Mouse (Mus musculus) hindbrain, embryonic 16.5 days (tissue): Measurements from ENCODE around the gene Cbfa2t2. TPM values are rescaled to one million over a fixed set of nuclear protein-coding genes. Genes with fewer than 3 reads are reported as not detected.
A peak's percentile ranks its signal among the peaks of the same experiment; 100 is the strongest.

Source experiments
- ATAC-seq: fragments of 200-750 bp; cut with Nextera tagmentation; 2 replicates; pipeline ENCODE4 v1.8.0; 2017; ENCODE audit warnings: moderate TSS enrichment, moderate library complexity
- H3K27ac ChIP-seq: fragments of 300-500 bp; sonication (generic); 2 replicates; pipeline ENCODE4 v1.5.1; 2014; ENCODE audit warnings: low read depth, mild to moderate bottlenecking, control low read depth, low read length, moderate library complexity
- H3K27me3 ChIP-seq: fragments of 300-500 bp; sonication (generic); replicated peaks from 2 replicates; pipeline ENCODE4 v1.6.1; 2014; ENCODE audit warnings: low read length; ENCODE audit not compliant: control insufficient read depth, insufficient read depth
- H3K36me3 ChIP-seq: fragments of 300-500 bp; sonication (generic); 2 replicates; pipeline ENCODE4 v1.6.1; 2014; ENCODE audit warnings: mild to moderate bottlenecking, low read length, moderate library complexity, mixed read lengths; ENCODE audit not compliant: control insufficient read depth, insufficient read depth
- H3K4me1 ChIP-seq: fragments of 300-500 bp; sonication (generic); 2 replicates; pipeline ENCODE4 v1.6.1; 2014; ENCODE audit warnings: low read depth, low read length; ENCODE audit not compliant: control insufficient read depth, insufficient read depth
- H3K4me2 ChIP-seq: fragments of 300-500 bp; sonication (generic); 2 replicates; pipeline ENCODE4 v1.6.1; 2014; ENCODE audit warnings: mild to moderate bottlenecking, low read length, control low read depth, moderate library complexity
- H3K4me3 ChIP-seq: fragments of 300-500 bp; sonication (generic); 2 replicates; pipeline ENCODE4 v1.5.1; 2014; ENCODE audit warnings: mild to moderate bottlenecking, low read length, control low read depth, moderate library complexity
- H3K9ac ChIP-seq: fragments of 300-500 bp; sonication (generic); 2 replicates; pipeline ENCODE4 v1.6.1; 2014; ENCODE audit warnings: low read depth, mild to moderate bottlenecking, control low read depth, low read length, moderate library complexity
- H3K9me3 ChIP-seq: fragments of 300-500 bp; sonication (generic); 2 replicates; pipeline ENCODE4 v1.6.1; 2014; ENCODE audit warnings: mild to moderate bottlenecking, low read length, moderate library complexity; ENCODE audit not compliant: control insufficient read depth
- WGBS: fragments of 180-500 bp; shearing (Covaris S2); extraction: QIAGEN DNeasy Blood & Tissue Kit; methylation state at CpG from one replicate; pipeline ENCODE4 v1.1.7; 2014; 5-methylcytosine and 5-hydroxymethylcytosine counted together
- polyA plus RNA-seq: library from polyadenylated mRNA; unstranded; fragments of >200 nt; fragmentation: Nextera tagmentation; extraction: Ambion mirVana; gene quantifications from 2 replicates; pipeline ENCODE4 v1.2.1, GENCODE M21; 2015

The Cbfa2t2 gene
- polyA plus RNA-seq, 1 experiment from 2014 or later: 39.8 TPM

DNA sequence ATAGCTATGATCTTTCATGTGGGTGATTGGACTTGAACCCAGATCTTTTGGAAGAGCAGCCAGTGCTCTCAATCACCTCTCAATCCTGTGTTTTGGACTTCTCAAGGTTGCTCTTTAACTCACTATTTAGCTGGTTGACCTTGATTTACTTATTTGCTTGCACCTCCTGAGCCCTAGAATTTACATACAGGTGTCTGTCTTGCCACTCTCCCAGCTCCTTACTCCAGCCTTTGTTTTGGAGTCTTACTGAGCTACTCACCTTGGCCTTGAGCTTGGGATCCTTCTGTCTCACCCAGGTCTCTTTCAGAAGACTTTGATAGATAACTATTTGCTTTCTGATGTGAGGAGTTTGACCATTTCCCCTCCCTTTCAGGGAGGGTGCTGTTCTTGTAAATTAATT, 20.3 kb downstream of the Cbfa2t2 start:
- Histone ChIP-seq H3K9me3 (no peaks in the 10 kb centered on the region), H3K4me1 (peaks cover 18% of the 10 kb centered on the region), H3K4me2 (no peak overlapping the region), H3K27ac (no peak overlapping the region), H3K36me3 (no peaks in the 10 kb centered on the region), H3K4me3 (no peak overlapping the region), H3K27me3 (no peaks in the 10 kb centered on the region), H3K9ac (no peak overlapping the region)
- no peak for ATAC-seq

DNA sequence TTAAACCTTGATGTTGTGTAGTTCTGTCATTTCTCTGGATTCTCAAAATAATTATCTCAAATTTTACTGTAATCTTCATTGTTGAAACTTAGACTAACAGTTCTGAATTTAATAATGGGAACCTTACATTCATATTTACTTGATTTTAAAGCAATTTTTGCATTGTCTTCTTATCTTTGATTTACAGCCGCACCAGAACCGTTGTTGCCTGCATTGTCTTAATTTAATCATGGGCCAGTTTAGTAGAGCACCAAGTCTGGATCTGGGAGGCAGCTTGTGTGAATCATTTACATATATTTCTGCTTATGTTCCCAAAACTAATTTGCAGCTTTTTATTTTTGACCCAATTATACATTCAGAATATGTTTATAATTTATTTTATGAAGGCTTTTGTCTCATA, 23.0 kb downstream of the Cbfa2t2 start:
- Histone ChIP-seq H3K27ac (no peak overlapping the region), H3K4me1 (peaks cover 15% of the 10 kb centered on the region), H3K27me3 (no peaks in the 10 kb centered on the region), H3K9ac (no peak overlapping the region), H3K4me3 (no peak overlapping the region), H3K36me3 (no peaks in the 10 kb centered on the region), H3K9me3 (no peaks in the 10 kb centered on the region), H3K4me2 (no peak overlapping the region)
- WGBS: 53% methylated on average over 2 of the region's 2 CpGs
- no peak for ATAC-seq

DNA sequence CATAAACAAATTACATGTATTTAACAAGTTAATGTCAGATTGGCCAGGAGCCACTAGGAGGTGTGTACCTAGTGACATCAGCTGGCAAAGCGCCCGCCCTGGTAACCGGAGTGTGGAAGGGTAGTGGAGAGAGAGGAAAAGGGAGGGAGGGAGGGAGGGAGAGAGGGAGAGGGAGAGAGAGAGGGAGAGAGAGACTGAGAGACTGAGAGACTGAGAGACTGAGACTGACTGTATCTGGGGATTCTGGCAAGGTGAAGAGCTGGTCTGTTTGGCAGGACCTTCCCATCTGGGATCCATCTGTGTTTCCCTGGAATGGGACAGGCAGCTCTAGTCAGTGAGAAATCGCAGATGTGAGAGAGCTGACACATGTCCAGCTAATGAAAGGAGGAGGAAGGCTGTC, 23.6 kb downstream of the Cbfa2t2 start:
- peak; percentile 61; the same call in 1 of the 2 replicates for ATAC-seq
- H3K9ac ChIP-seq: no peak overlapping the region
- H3K27ac ChIP-seq: peak overlapping the region; percentile 44; the same call in 1 of the 2 replicates
- H3K9me3 ChIP-seq: no peaks in the 10 kb centered on the region
- H3K36me3 ChIP-seq: no peaks in the 10 kb centered on the region
- H3K27me3 ChIP-seq: no peaks in the 10 kb centered on the region
- H3K4me2 ChIP-seq: 0 out of 2 replicates have a peak overlapping the region, but pooled peaks have one; percentile 5
- no peak overlapping the region for H3K4me3 ChIP-seq
- WGBS: 16% methylated on average over 4 of the region's 4 CpGs
- H3K4me1 ChIP-seq: peaks cover 12% of the 10 kb centered on the region

DNA sequence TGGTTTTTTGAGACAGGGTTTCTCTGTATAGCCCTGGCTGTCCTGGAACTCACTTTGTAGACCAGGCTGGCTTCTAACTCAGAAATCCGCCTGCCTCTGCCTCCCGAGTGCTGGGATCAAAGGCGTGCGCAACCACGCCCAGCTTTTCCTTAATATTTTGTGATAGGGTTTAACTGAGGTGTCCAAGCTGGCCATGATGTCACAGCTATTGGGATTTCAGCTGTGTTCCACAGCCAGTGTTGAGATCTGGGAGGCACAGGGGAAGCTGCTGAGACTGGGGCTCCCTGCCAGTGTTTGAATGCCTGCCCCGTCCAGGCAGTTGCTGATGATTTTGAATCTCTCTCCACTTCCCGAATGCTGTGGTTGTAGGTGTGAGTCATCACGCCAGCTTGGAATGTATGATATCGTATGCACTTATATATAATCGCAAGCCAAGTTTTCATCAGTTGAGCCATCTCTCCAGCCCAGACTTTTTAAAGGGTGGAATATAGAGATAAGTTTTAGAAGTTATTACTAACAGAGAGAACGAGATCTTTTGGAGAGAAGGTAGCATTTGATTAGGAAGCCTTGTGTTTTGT, 27.4 kb downstream of the Cbfa2t2 start:
- 85% methylated on average over 11 of the region's 11 CpGs for WGBS
- Histone ChIP-seq H3K27ac (no peak overlapping the region), H3K27me3 (no peaks in the 10 kb centered on the region), H3K36me3 (no peaks in the 10 kb centered on the region; the same call in 1 of the 2 replicates), H3K4me1 (peaks cover 17% of the 10 kb centered on the region), H3K9ac (no peak overlapping the region), H3K9me3 (no peaks in the 10 kb centered on the region), H3K4me3 (no peak overlapping the region), H3K4me2 (no peak overlapping the region)
- ATAC-seq: no peak

DNA sequence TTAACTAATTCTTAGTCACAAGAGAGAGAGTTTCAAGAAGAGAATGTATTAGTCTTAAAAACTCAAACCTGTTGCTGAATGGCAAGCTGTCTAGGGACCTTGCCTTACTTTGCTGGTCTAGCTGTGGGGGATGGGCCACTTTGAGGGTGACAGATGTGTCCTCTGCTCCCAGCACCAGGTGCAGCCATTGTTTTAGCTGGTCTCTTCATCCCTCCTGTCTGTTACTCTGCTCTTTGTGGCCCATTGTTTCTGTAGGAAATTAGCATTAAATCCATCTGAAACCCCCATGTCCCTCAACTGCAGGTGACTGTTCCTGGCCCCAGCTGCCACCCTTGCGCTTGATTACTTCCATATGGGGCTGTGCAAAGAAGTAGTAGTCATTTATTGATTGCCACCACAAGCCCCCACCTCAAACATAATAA, 29.6 kb downstream of the Cbfa2t2 start:
- no peaks in the 10 kb centered on the region for H3K9me3 ChIP-seq
- no peak overlapping the region for H3K4me3 ChIP-seq
- H3K27ac ChIP-seq: no peak overlapping the region
- no peaks in the 10 kb centered on the region for H3K27me3 ChIP-seq
- H3K4me2 ChIP-seq: no peak overlapping the region
- WGBS: 35% methylated on average over 1 of the region's 1 CpGs
- no peak overlapping the region for H3K9ac ChIP-seq
- ATAC-seq: peak; percentile 63
- H3K36me3 ChIP-seq: no peaks in the 10 kb centered on the region; the same call in 1 of the 2 replicates
- peaks cover 10% of the 10 kb centered on the region for H3K4me1 ChIP-seq

DNA sequence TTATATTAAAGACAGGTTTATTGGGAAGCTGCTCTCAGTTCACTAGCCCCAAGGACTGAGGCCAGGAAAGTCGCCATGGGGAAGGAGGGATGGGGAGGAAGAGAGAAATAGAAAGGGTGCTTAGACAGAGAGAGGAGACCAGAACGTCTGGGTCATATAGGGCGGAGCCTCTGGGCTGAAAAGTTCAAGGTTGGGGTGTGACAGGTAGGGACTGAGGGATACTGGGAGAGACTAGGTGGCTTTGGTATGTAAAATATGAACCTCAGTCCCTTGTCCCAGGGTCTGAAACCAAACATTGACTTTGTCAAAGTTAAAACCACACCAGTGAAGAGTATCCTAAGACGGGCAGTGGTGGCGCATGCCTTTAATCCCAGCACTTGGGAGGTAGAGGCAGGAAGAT, 30.9 kb downstream of the Cbfa2t2 start:
- no peaks in the 10 kb centered on the region for H3K27me3 ChIP-seq
- H3K4me1 ChIP-seq: peaks cover 8% of the 10 kb centered on the region
- H3K9me3 ChIP-seq: no peaks in the 10 kb centered on the region
- no peak overlapping the region for H3K27ac ChIP-seq
- H3K36me3 ChIP-seq: no peaks in the 10 kb centered on the region; the same call in 1 of the 2 replicates
- H3K4me3 ChIP-seq: no peak overlapping the region
- H3K4me2 ChIP-seq: no peak overlapping the region
- WGBS: 89% methylated on average over 5 of the region's 5 CpGs
- no peak for ATAC-seq
- no peak overlapping the region for H3K9ac ChIP-seq

DNA sequence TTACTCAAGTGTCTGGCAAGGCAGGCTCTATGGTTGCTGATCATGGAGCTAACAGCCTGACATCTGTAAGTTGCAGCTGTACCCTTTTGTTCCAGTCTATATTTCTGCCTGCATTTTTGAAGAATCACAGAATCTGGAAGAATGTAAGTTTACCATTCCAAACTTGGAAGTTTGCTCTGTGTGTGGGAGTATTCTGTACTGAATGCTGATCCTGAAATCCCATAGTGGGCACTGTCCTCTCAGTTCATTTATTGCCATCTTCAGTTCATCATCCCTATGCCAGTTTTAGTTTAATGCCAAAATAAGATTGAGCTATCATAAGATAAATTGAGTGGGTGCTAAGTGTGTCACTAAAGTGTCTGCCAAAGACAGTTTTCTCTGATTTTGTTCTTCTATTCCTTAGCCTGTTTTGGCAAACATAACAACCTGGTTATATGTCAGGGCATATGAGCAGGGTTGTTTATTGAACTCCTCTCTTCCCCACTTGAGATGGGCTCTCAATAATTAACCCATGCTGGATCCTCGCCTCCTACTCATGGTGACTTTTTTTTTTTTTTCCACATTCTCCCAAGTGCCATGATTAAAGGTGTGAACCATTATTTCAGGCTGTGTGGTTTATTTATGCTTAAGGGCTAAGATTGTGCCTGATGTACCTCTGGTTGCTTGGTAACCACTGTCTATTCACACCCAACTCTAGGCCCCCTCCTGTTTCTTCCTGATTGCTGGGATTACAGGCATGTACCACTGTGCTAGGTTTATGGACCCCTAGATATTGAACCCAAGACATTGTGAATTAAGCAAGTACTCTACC, 38.2 kb downstream of the Cbfa2t2 start:
- no peak overlapping the region for H3K9ac ChIP-seq
- no peak for ATAC-seq
- no peaks in the 10 kb centered on the region for H3K9me3 ChIP-seq
- 94% methylated on average over 1 of the region's 1 CpGs for WGBS
- no peak overlapping the region for H3K4me3 ChIP-seq
- no peaks in the 10 kb centered on the region for H3K36me3 ChIP-seq
- H3K4me2 ChIP-seq: no peak overlapping the region
- no peaks in the 10 kb centered on the region; the same call in 1 of the 2 replicates for H3K4me1 ChIP-seq
- no peaks in the 10 kb centered on the region for H3K27me3 ChIP-seq
- H3K27ac ChIP-seq: no peak overlapping the region

DNA sequence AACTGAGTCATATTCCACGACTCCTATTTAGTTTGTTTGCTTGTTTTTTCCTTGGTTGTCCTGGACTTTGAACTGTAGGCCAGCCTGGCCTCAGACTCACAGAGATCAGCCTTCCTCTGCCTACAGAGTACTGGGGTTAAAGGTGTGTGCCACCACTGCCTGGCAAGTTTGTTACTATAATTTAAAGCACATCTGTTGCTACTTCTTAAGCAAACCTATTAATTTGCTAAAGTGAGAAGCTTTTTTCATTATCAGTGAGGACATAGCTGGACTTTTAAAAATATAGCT, 38.7 kb downstream of the Cbfa2t2 start:
- no peak overlapping the region for H3K27ac ChIP-seq
- H3K36me3 ChIP-seq: no peaks in the 10 kb centered on the region
- 80% methylated on average over 1 of the region's 1 CpGs for WGBS
- no peak for ATAC-seq
- no peaks in the 10 kb centered on the region; the same call in 1 of the 2 replicates for H3K4me1 ChIP-seq
- no peak overlapping the region for H3K4me3 ChIP-seq
- H3K9me3 ChIP-seq: no peaks in the 10 kb centered on the region
- H3K27me3 ChIP-seq: no peaks in the 10 kb centered on the region
- H3K9ac ChIP-seq: no peak overlapping the region
- H3K4me2 ChIP-seq: no peak overlapping the region

DNA sequence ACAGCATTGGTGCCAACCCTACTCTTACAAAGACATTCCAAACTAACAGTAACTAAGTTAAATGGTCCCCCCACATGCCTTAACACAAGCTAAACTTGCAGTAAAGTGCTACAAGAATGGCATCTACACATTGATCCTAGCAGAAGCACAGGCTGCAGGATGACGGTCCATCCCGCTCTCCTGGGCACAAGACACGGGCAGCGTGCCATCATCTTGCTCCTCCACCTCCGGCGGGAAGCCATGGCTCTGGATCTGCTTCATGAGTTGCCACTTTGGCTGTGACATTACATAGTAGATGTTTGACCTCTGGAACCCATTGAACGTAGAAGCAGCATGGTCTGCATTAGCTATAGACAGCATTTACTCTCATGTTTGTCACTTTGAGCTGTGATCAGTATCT, 39.6 kb downstream of the Cbfa2t2 start:
- Histone ChIP-seq H3K4me3 (no peak overlapping the region), H3K9ac (no peak overlapping the region), H3K4me1 (no peaks in the 10 kb centered on the region; the same call in 1 of the 2 replicates), H3K27ac (no peak overlapping the region), H3K36me3 (no peaks in the 10 kb centered on the region), H3K4me2 (no peak overlapping the region), H3K9me3 (no peaks in the 10 kb centered on the region), H3K27me3 (no peaks in the 10 kb centered on the region)
- 89% methylated on average over 7 of the region's 7 CpGs for WGBS
- no peak for ATAC-seq
